Mouse (Mus musculus): ENCODE results near the gene Hspa1b.
"Not testable (repeated sequence)": the region's sequence is repeated elsewhere in the genome, so short reads cannot be mapped to it uniquely, and the experiment has no call there.

DNA sequence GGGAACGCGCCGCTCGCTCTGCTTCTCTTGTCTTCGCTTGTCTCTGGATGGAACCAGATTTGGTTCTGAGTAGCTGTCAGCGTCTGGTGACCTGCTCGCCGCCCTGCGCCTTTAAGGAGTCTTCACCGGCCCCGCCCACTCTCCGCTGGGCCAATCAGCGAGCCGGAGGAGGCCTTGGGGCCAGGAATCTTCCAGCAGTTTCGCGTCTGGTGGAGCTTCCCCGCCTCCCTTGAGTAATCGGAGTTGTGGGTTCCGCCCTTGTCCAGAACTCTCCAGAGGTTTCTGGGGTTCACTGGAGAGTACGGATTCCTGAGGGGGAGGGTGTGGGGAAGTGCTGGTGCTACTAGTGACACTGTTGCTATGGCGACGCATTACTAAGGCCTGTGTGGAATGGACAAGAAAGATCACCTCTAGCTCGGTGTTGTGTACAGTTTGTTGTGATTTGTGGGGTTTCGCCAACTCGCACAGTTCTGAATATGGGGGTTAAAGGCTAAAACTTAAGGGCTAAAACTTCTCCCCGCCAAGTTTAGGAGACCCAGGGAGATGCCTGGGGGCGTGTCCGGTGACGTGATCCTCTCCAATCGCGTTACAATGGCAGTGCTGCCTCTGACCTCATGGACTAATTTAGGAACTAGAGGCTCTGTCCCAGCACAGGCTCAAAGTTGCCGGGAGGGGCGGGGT is 13.2 kb upstream of the Hspa1b start, which contains the start of the genes Hspa1a and Hspa1l:
- TF ChIP-seq CHD1 (IDR thresholded peaks at IDR 0.05; ENCODE audit: low read depth, low read length); NELFE (IDR thresholded peaks at IDR 0.05; ENCODE audit: low read depth, low read length); ZNF384 (IDR thresholded peaks at IDR 0.05; ENCODE audit: low read depth, low read length); CTCF (conservative IDR thresholded peaks at IDR 0.05 in 1 of 2, IDR thresholded peaks at IDR 0.05 in 1 of 2; ENCODE audit: low read depth in 2 of 2, low read length in 2 of 2); UBTF (IDR thresholded peaks at IDR 0.05; ENCODE audit: low read depth, low read length); USF1 (IDR thresholded peaks at IDR 0.05; ENCODE audit: low read depth, low read length); ZMIZ1 (IDR thresholded peaks at IDR 0.05; ENCODE audit: low read depth, low read length): not testable (repeated sequence)
